Mouse (Mus musculus) heart, postnatal 36 days (tissue): ENCODE measurements around the gene Wdr1. TPM values are rescaled to one million over a fixed set of nuclear protein-coding genes. Genes with fewer than 3 reads are reported as not detected.

Source experiments
- total RNA-seq, 2 experiments: library from RNA; stranded (reverse); gene quantifications; 2 replicates each; pipeline ENCODE4 v1.2.3; 2021

The Wdr1 gene
- total RNA-seq, 2 experiments from 2014 or later: 111 to 113 TPM

Other genes starting within 250 kb of the Wdr1 start
- not detected for gene Drd5, start 243.9 kb downstream of the Wdr1 start, total RNA-seq
- 1 to 10 TPM; 1.4 to 2.3 TPM for gene Slc2a9, start 60.1 kb downstream of the Wdr1 start, total RNA-seq
- gene Zfp518b, start 121.6 kb upstream of the Wdr1 start, total RNA-seq: 1 to 10 TPM; 4.2 to 6.4 TPM